Mouse (Mus musculus): ENCODE measurements at regions not wholly inside any gene's neighbourhood (a gene's known extent, or its start where the extent isn't known, plus 50 kb on each side); places are given as distances from the start of the nearest gene placed in this dataset.

- TF ChIP-seq POLR2A (IDR thresholded peaks at IDR 0.05; ENCODE audit: borderline replicate concordance, low read depth, low read length), result no peak
- TF ChIP-seq CTCF (IDR thresholded peaks at IDR 0.05; ENCODE audit: low read depth, low read length), result no peak
- Histone ChIP-seq H3K4me1 (ENCODE audit: control insufficient read depth, insufficient read depth, low read length) (no peaks in the 10 kb centered on the region), H3K27ac (ENCODE audit: insufficient read depth, low read depth, low read length) (no peak overlapping the region), H3K4me3 (ENCODE audit: insufficient read depth, low read length) (no peak overlapping the region)
These were observed 106.7 kb upstream of the Col1a2 start for GRCm38 (mm10) chr6:4397695-4398598.

GRCm38 (mm10) chr6:4398599-4398980, 106.0 kb upstream of the Col1a2 start:
- no peaks in the 10 kb centered on the region for H3K4me1 ChIP-seq (ENCODE audit: control insufficient read depth, insufficient read depth, low read length)
- no peak for TF ChIP-seq CTCF (IDR thresholded peaks at IDR 0.05; ENCODE audit: low read depth, low read length)
- H3K27ac ChIP-seq (ENCODE audit: insufficient read depth, low read depth, low read length), result no peak overlapping the region
- H3K4me3 ChIP-seq (ENCODE audit: insufficient read depth, low read length), result no peak overlapping the region

DNA sequence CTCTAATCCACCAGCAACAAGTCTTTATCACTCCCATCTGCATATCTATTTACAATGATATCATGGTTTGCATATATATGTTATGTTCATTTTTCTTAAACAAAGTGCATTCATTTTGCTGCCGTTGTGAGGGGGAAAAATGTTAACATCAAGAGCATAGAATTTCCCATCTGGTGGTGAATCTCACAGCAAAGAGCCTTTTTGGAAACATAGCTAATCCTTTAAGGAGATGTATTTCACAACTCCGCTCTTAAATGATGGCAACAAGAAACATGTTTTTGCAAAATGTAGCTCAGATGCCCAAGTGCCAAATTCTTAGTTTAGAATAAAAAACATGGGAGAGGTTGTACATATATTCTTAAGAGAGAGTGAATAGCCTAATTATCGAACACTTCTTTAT, 99.3 kb upstream of the Col1a2 start:
- TF ChIP-seq CTCF (IDR thresholded peaks at IDR 0.05; ENCODE audit: low read depth, low read length) (no peak), POLR2A (IDR thresholded peaks at IDR 0.05; ENCODE audit: borderline replicate concordance, low read depth, low read length) (no peak)
- Histone ChIP-seq H3K4me1 (ENCODE audit: control insufficient read depth, insufficient read depth, low read length) (no peaks in the 10 kb centered on the region), H3K4me3 (ENCODE audit: insufficient read depth, low read length) (no peak overlapping the region), H3K27ac (ENCODE audit: insufficient read depth, low read depth, low read length) (no peak overlapping the region)

GRCm38 (mm10) chr6:4407748-4408147, 96.9 kb upstream of the Col1a2 start:
- TF ChIP-seq POLR2A (IDR thresholded peaks at IDR 0.05; ENCODE audit: borderline replicate concordance, low read depth, low read length), result no peak
- no peak for TF ChIP-seq CTCF (IDR thresholded peaks at IDR 0.05; ENCODE audit: low read depth, low read length)
- no peak overlapping the region for H3K4me3 ChIP-seq (ENCODE audit: insufficient read depth, low read length)
- H3K27ac ChIP-seq (ENCODE audit: insufficient read depth, low read depth, low read length), result no peak overlapping the region
- no peaks in the 10 kb centered on the region for H3K4me1 ChIP-seq (ENCODE audit: control insufficient read depth, insufficient read depth, low read length)

- H3K27ac ChIP-seq (ENCODE audit: insufficient read depth, low read depth, low read length), result no peak overlapping the region
- no peak for TF ChIP-seq CTCF (IDR thresholded peaks at IDR 0.05; ENCODE audit: low read depth, low read length)
- TF ChIP-seq POLR2A (IDR thresholded peaks at IDR 0.05; ENCODE audit: borderline replicate concordance, low read depth, low read length), result no peak
- H3K4me1 ChIP-seq (ENCODE audit: control insufficient read depth, insufficient read depth, low read length), result no peaks in the 10 kb centered on the region
- H3K4me3 ChIP-seq (ENCODE audit: insufficient read depth, low read length), result no peak overlapping the region
These were observed 91.4 kb upstream of the Col1a2 start for GRCm38 (mm10) chr6:4413201-4413600.

GRCm38 (mm10) chr6:4414166-4414565, 90.4 kb upstream of the Col1a2 start:
- Histone ChIP-seq H3K4me3 (ENCODE audit: insufficient read depth, low read length) (no peak overlapping the region), H3K27ac (ENCODE audit: insufficient read depth, low read depth, low read length) (no peak overlapping the region), H3K4me1 (ENCODE audit: control insufficient read depth, insufficient read depth, low read length) (no peaks in the 10 kb centered on the region)
- TF ChIP-seq POLR2A (IDR thresholded peaks at IDR 0.05; ENCODE audit: borderline replicate concordance, low read depth, low read length) (no peak), CTCF (IDR thresholded peaks at IDR 0.05; ENCODE audit: low read depth, low read length) (peak; percentile 59; the same call in 1 of the 2 replicates)

GRCm38 (mm10) chr6:4415206-4415605, 89.4 kb upstream of the Col1a2 start:
- Histone ChIP-seq H3K4me1 (ENCODE audit: control insufficient read depth, insufficient read depth, low read length) (no peaks in the 10 kb centered on the region), H3K27ac (ENCODE audit: insufficient read depth, low read depth, low read length) (no peak overlapping the region), H3K4me3 (ENCODE audit: insufficient read depth, low read length) (no peak overlapping the region)
- no peak for TF ChIP-seq CTCF (IDR thresholded peaks at IDR 0.05; ENCODE audit: low read depth, low read length)
- no peak for TF ChIP-seq POLR2A (IDR thresholded peaks at IDR 0.05; ENCODE audit: borderline replicate concordance, low read depth, low read length)

- H3K4me1 ChIP-seq (ENCODE audit: control insufficient read depth, insufficient read depth, low read length), result no peaks in the 10 kb centered on the region
- no peak overlapping the region for H3K4me3 ChIP-seq (ENCODE audit: insufficient read depth, low read length)
- no peak overlapping the region for H3K27ac ChIP-seq (ENCODE audit: insufficient read depth, low read depth, low read length)
- TF ChIP-seq CTCF (IDR thresholded peaks at IDR 0.05; ENCODE audit: low read depth, low read length) (no peak), POLR2A (IDR thresholded peaks at IDR 0.05; ENCODE audit: borderline replicate concordance, low read depth, low read length) (no peak)
These were observed 87.3 kb upstream of the Col1a2 start for GRCm38 (mm10) chr6:4417247-4417709.

DNA sequence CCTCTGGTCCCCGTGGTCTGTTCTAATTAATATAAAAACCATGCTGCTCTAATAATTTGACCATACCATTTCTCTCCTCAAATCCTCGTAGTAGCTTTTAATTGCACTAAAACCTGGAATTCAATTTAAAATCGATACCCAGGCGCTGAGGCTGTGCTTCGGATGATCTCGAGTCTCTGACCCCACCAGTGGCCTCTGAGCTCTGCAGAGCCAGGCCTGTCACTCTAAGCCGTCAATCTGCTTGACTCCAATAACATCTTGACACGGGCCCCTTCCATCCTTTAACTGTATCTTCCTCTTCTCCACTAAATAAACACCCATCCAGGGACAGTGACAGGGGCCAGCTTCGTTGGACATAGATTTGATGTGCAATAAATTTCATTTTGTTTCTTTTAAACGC, 86.2 kb upstream of the Col1a2 start:
- no peak overlapping the region for H3K4me3 ChIP-seq (ENCODE audit: insufficient read depth, low read length)
- TF ChIP-seq CTCF (IDR thresholded peaks at IDR 0.05; ENCODE audit: low read depth, low read length) (no peak), POLR2A (IDR thresholded peaks at IDR 0.05; ENCODE audit: borderline replicate concordance, low read depth, low read length) (no peak)
- no peak overlapping the region for H3K27ac ChIP-seq (ENCODE audit: insufficient read depth, low read depth, low read length)
- no peaks in the 10 kb centered on the region for H3K4me1 ChIP-seq (ENCODE audit: control insufficient read depth, insufficient read depth, low read length)

- Histone ChIP-seq H3K4me3 (ENCODE audit: insufficient read depth, low read length) (no peak overlapping the region), H3K4me1 (ENCODE audit: control insufficient read depth, insufficient read depth, low read length) (no peaks in the 10 kb centered on the region), H3K27ac (ENCODE audit: insufficient read depth, low read depth, low read length) (no peak overlapping the region)
- TF ChIP-seq CTCF (IDR thresholded peaks at IDR 0.05; ENCODE audit: low read depth, low read length), result no peak
These were observed 85.7 kb upstream of the Col1a2 start for GRCm38 (mm10) chr6:4418941-4419351.
